Mouse (Mus musculus) lung, postnatal 0 days (tissue): ENCODE measurements around the gene Sestd1.

Experiments
- CTCF ChIP-seq: IDR thresholded peaks from 2 replicates; pipeline ENCODE4 v1.5.1; 2016; ENCODE audit warnings: antibody characterized with exemption, mild to moderate bottlenecking
- EP300 ChIP-seq: IDR thresholded peaks from 2 replicates; pipeline ENCODE4 v1.6.1; 2016; ENCODE audit warnings: antibody characterized with exemption, mild to moderate bottlenecking, control low read depth

- TF ChIP-seq EP300 (no peak), CTCF (no peak)
These were observed 33.5 kb upstream of the Sestd1 start for GRCm38 (mm10) chr2:77313846-77314245.
